Mouse (Mus musculus) kidney, embryonic 16.5 days (tissue): Measurements from ENCODE around the gene Clca4a. TPM values are rescaled to one million over a fixed set of nuclear protein-coding genes. Genes with fewer than 3 reads are reported as not detected.
"Not testable (repeated sequence)": the region's sequence is repeated elsewhere in the genome, so short reads cannot be mapped to it uniquely, and the experiment has no call there.

Source experiments
- ATAC-seq: fragments of 200-750 bp; cut with Nextera tagmentation; 2 replicates; pipeline ENCODE4 v1.8.0; 2017; ENCODE audit warnings: moderate TSS enrichment; ENCODE audit not compliant: low FRiP score, low TSS enrichment
- H3K27ac ChIP-seq: fragments of 300-500 bp; sonication (generic); 2 replicates; pipeline ENCODE4 v1.5.1; 2014; ENCODE audit warnings: low read length
- H3K27me3 ChIP-seq: fragments of 300-500 bp; sonication (generic); 2 replicates; pipeline ENCODE4 v1.6.1; 2014; ENCODE audit warnings: low read length, control low read depth, mixed read lengths; ENCODE audit not compliant: insufficient read depth
- H3K36me3 ChIP-seq: fragments of 300-500 bp; sonication (generic); 2 replicates; pipeline ENCODE4 v1.6.1; 2014; ENCODE audit warnings: low read length, control low read depth, mixed read lengths; ENCODE audit not compliant: insufficient read depth
- H3K4me1 ChIP-seq: fragments of 300-500 bp; sonication (generic); 2 replicates; pipeline ENCODE4 v1.6.1; 2014; ENCODE audit warnings: low read length, control low read depth, mixed read lengths; ENCODE audit not compliant: insufficient read depth
- H3K4me2 ChIP-seq: fragments of 300-500 bp; sonication (generic); replicated peaks from 2 replicates; pipeline ENCODE4 v1.6.1; 2014; ENCODE audit warnings: low read depth, low read length
- H3K4me3 ChIP-seq: fragments of 300-500 bp; sonication (generic); 2 replicates; pipeline ENCODE4 v1.5.1; 2014; ENCODE audit warnings: mild to moderate bottlenecking, low read length
- H3K9ac ChIP-seq: fragments of 300-500 bp; sonication (generic); replicated peaks from 2 replicates; pipeline ENCODE4 v1.6.1; 2014; ENCODE audit warnings: low read length
- H3K9me3 ChIP-seq: fragments of 300-500 bp; sonication (generic); 2 replicates; pipeline ENCODE4 v1.6.1; 2016; ENCODE audit warnings: low read length, control low read depth
- WGBS: fragments of 180-500 bp; shearing (Covaris S2); extraction: QIAGEN DNeasy Blood & Tissue Kit; methylation state at CpG from one replicate; pipeline ENCODE4 v1.1.7; 2014; 5-methylcytosine and 5-hydroxymethylcytosine counted together
- polyA plus RNA-seq: library from polyadenylated mRNA; unstranded; fragments of >200 nt; fragmentation: Nextera tagmentation; extraction: Ambion mirVana; gene quantifications from 2 replicates; pipeline ENCODE4 v1.2.1, GENCODE M21; 2015

The Clca4a gene
- polyA plus RNA-seq, 1 experiment from 2014 or later: not detected

DNA sequence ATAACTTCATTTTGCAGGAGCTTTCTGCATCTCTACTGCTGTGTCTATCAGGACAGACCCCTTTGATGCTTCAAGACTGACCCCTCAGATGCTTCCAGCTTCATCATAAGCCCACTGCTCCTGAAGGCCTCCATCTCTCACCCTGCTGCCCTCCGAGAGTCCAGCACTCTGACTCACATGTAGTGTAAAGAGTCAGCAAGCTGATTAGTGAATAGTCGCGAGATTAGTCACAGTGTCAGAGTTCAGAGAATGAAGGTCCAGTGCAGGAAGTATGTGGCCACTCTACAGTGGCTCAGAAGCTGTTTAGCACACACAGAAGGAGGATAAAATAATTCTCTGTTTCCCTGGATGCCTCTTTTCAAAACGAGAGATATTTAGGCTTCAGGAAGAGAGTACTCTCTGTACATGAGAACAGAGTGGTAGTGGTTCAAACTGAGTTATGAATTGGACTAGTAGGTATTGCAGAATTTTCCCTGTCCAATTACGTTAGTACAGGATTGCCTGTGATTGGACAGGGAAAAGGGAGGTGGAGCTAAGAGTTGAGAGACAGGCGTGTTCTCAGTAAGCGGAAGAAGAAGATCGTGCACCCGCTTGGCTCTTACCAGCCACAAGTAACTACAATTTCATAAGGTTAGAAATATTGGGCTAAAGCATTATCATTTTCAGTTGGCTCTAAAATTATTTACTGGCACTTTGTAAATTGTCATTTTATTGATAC, 3.1 kb downstream of the Clca4a start:
- ATAC-seq: no peak
- Histone ChIP-seq H3K4me3 (no peak overlapping the region), H3K36me3 (no peaks in the 10 kb centered on the region), H3K4me1 (no peaks in the 10 kb centered on the region), H3K27ac (no peak overlapping the region), H3K4me2 (no peak overlapping the region), H3K9ac (no peak overlapping the region), H3K27me3 (no peaks in the 10 kb centered on the region), H3K9me3 (no peaks in the 10 kb centered on the region)
- 78% methylated on average over 9 of the region's 9 CpGs for WGBS

DNA sequence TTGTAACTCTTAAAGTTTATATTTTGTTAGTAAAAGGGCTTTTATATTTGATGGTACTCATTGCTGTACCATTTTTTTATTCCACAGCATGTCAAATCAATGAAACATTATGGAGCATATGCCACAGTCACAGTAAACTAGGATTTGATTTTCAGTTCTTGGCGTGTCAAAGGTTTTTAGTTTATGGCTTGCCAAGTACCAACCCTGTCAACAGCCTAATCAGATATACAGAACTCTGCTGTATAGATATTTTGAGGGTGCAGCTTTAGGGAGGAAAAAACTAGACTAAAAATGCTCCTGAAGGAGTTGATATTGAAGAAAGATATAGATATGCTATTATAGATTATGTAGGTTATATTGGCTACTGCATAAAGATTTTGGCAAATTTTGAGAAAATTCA, 5.1 kb downstream of the Clca4a start:
- no peak overlapping the region for H3K9ac ChIP-seq
- no peaks in the 10 kb centered on the region for H3K36me3 ChIP-seq
- WGBS: 74% methylated on average over 1 of the region's 1 CpGs
- H3K4me2 ChIP-seq: no peak overlapping the region
- H3K9me3 ChIP-seq: no peaks in the 10 kb centered on the region
- H3K27ac ChIP-seq: no peak overlapping the region
- no peak overlapping the region for H3K4me3 ChIP-seq
- no peaks in the 10 kb centered on the region for H3K27me3 ChIP-seq
- no peak for ATAC-seq
- no peaks in the 10 kb centered on the region for H3K4me1 ChIP-seq

DNA sequence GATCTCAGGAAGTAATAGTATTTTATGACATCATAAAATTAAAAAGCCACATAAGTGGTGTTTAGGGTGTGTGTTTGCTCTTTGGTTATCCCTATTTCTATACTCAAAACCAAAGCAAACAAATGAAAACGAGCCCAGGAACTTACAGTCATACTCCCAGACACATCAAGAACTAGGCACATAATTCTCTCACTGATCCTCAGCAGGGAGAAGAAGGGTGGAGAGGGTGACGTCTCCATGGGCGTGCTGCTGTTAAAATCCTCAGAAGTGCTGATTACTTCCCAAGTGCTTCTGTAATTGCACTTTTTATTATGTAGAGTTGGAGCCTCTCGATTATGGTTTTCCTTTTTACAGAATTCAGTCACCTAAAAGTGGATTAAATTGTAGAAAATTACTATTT, 8.8 kb downstream of the Clca4a start:
- Histone ChIP-seq H3K9me3 (no peaks in the 10 kb centered on the region), H3K27ac (no peak overlapping the region), H3K4me3 (no peak overlapping the region), H3K9ac (no peak overlapping the region), H3K4me2 (no peak overlapping the region), H3K27me3 (no peaks in the 10 kb centered on the region), H3K4me1 (no peaks in the 10 kb centered on the region), H3K36me3 (no peaks in the 10 kb centered on the region)
- ATAC-seq: no peak
- WGBS: 27% methylated on average over 4 of the region's 4 CpGs

DNA sequence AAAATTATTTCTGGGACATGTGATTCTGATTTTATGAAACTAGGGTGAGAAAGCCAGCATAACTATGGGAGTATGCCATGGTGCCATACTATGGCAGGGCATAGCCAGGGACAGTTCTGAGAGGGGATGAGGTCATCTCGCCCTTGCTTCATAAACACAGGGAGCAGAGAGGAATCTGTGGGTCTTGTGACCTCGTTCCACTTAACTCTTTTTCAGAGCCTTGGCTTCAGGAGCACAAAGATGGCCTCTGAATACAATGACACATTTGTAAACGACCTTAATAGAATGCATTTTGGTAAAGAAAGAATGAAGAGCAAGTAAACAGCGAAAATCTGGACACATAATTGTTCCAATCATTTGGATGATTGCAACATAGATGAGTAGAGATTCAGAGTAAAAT, 24.0 kb downstream of the Clca4a start:
- Histone ChIP-seq H3K4me3 (no peak overlapping the region), H3K27ac (no peak overlapping the region), H3K27me3 (no peaks in the 10 kb centered on the region), H3K9ac (no peak overlapping the region), H3K36me3 (no peaks in the 10 kb centered on the region), H3K4me2 (no peak overlapping the region), H3K4me1 (no peaks in the 10 kb centered on the region), H3K9me3 (no peaks in the 10 kb centered on the region)
- 73% methylated on average over 4 of the region's 4 CpGs for WGBS
- ATAC-seq: no peak

DNA sequence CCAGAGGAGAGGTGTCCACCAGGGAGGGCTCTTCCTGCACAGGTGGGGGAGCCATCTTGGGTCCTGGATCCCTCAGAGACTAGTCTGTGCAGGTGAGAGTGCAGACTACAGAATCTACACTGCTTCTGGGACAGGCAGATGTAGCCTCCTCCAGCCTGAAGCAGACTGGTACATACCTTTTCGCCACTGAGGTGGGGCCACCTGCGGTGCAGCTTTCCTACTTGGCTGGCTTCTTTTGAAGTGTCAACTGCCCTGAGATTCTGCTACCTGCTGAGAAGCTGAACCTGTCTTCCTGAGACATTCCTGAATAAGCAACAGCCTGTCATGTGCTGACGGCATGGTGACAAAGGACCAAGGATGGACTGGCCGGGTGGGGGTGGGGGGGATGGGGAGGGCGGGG, 27.5 kb downstream of the Clca4a start:
- H3K4me1 ChIP-seq, ATAC-seq, H3K4me3 ChIP-seq, H3K9me3 ChIP-seq, H3K27ac ChIP-seq, H3K27me3 ChIP-seq, H3K36me3 ChIP-seq, H3K4me2 ChIP-seq, H3K9ac ChIP-seq: not testable (repeated sequence)
- WGBS: 39% methylated on average over 5 of the region's 5 CpGs

DNA sequence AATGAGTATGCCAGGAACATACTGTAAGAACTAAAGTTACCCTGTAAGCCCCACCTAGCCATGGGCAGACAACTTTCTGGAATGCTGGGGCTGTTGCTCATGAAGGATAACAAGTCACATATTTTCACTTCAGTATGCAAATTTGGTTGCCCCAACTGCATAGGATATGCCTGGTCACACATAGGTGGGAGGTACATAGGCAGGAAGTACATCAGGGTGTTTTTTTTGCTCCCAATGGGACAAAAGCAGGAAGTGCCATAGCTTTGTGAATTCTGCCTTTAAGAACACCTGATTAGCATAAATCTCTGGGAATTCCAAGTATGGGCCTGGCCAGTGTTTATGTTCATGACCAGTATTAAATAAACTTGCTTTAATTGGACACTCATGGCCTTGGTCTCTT, 41.2 kb downstream of the Clca4a start:
- not testable (repeated sequence) for H3K4me2 ChIP-seq, H3K9me3 ChIP-seq, H3K4me1 ChIP-seq, H3K9ac ChIP-seq, H3K4me3 ChIP-seq, H3K36me3 ChIP-seq, H3K27me3 ChIP-seq, H3K27ac ChIP-seq, ATAC-seq

DNA sequence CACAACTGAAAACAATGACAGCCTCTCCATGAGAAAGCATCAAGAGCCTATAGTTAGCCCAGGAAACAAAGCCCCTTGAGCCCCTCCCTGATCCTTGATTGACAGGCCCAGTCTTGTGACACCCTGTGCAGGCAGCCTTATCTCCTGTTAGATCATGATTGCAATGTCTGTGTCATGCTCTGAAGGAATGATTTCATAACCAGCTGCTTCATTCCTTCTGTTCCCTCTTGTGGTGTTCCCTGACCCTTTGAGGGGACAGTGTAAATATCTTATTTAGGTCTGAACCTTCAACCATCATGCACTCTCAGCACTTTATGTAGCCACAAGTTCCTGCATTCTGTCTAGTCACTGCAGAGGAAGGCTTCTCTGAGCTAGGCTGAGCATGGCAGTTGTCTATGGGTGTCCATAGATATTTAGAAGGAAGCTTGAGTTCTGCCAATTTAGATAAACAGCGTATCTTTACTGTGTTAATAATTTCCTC, 41.8 kb downstream of the Clca4a start:
- Histone ChIP-seq H3K9ac (no peak overlapping the region), H3K36me3 (no peaks in the 10 kb centered on the region)
- no peak for ATAC-seq

DNA sequence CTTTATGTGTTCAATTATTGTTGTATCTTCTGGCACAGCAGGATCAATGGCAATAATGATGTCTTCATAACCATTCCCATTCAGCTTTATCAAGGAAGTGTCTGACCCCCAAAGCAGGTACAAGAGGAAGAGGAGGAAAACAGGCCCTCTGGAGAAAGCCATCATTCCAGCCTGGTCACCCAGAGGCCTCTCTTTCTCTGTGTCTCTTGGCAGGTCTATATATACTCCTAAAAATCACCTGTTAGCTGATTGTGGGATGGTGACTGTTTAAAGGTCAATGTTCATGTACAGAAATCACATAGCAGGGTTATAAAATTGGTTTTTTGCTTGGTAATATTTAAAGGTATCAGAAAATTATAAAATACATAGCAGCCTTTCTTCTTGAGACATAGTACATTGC, 42.5 kb downstream of the Clca4a start, which contains the start of gene Clca4b:
TSS of gene Clca4b (minus strand) at position 195 of the 400 bp plus-strand sequence.
- H3K9me3 ChIP-seq: no peaks in the 10 kb centered on the region
- H3K36me3 ChIP-seq: no peaks in the 10 kb centered on the region
- no peaks in the 10 kb centered on the region for H3K4me1 ChIP-seq
- H3K4me3 ChIP-seq: no peak within 1 kb of the TSS
- H3K27ac ChIP-seq: no peak within 1 kb of the TSS
- no peak within 1 kb of the TSS for H3K9ac ChIP-seq
- H3K4me2 ChIP-seq: no peak within 1 kb of the TSS
- no peak for ATAC-seq
- H3K27me3 ChIP-seq: no peaks in the 10 kb centered on the region

More for the DNA sequence above, 41.8 kb downstream of the Clca4a start:
- no peaks in the 10 kb centered on the region for H3K9me3 ChIP-seq
- WGBS: 94% methylated on average over 1 of the region's 1 CpGs
- H3K27me3 ChIP-seq: no peaks in the 10 kb centered on the region
- no peaks in the 10 kb centered on the region for H3K4me1 ChIP-seq
- no peak overlapping the region for H3K27ac ChIP-seq
- no peak overlapping the region for H3K4me3 ChIP-seq
- no peak overlapping the region for H3K4me2 ChIP-seq

DNA sequence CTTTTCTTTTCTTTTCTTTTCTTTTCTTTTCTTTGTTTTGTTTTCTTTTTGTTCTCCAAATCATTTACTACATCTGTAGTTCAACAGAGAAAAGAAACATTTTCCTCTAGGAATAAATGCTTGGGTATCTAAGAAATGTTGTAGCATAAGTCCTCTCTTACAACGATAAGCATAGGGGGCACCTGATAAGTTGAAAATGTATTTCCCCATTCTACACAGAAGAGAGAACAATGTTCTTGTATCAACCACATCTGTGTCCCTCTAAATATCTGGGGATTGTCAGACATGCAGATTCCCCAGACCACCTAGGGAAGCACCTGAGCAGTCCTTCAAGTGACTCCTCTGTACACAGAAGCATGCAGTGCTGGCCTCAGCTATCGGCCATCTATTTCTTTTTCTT, 60.8 kb downstream of the Clca4a start:
- no peaks in the 10 kb centered on the region for H3K36me3 ChIP-seq
- ATAC-seq: no peak
- no peak overlapping the region for H3K9ac ChIP-seq
- H3K27ac ChIP-seq: no peak overlapping the region
- H3K9me3 ChIP-seq: no peaks in the 10 kb centered on the region
- no peaks in the 10 kb centered on the region for H3K4me1 ChIP-seq
- no peak overlapping the region for H3K4me2 ChIP-seq
- H3K4me3 ChIP-seq: no peak overlapping the region
- no peaks in the 10 kb centered on the region for H3K27me3 ChIP-seq
- WGBS: 86% methylated on average over 2 of the region's 2 CpGs
